Mouse (Mus musculus): ENCODE data around the gene Picalm. TPM values are rescaled to one million over a fixed set of nuclear protein-coding genes. Genes with fewer than 3 reads are reported as not detected.

Gene Picalm
- polyA plus RNA-seq, 2 experiments, result 53.6 to 155 TPM

GRCm38 (mm10) chr7:90144275-90144674, 14.3 kb downstream of the Picalm start:
- 96% methylated on average over 2 of the region's 2 CpGs for WGBS

GRCm38 (mm10) chr7:90144971-90145370, 15.0 kb downstream of the Picalm start:
- no peak overlapping the region for H3K9ac ChIP-seq (ENCODE audit: low read depth, low read length, severe bottlenecking)
- no peak overlapping the region for H3K4me3 ChIP-seq (replicated peaks; ENCODE audit: low read length)
- no peaks in the 10 kb centered on the region for H3K36me3 ChIP-seq (ENCODE audit: control insufficient read depth, insufficient read depth, low read length)
- no peaks in the 10 kb centered on the region for H3K9me3 ChIP-seq (ENCODE audit: control insufficient read depth, low read length)
- no peak overlapping the region for H3K4me2 ChIP-seq (replicated peaks; ENCODE audit: low read depth, low read length, severe bottlenecking)
- DNase-seq (ENCODE audit: low spot score), result no peak
- no peaks in the 10 kb centered on the region for H3K27me3 ChIP-seq (ENCODE audit: control insufficient read depth, insufficient read depth, low read length)
- WGBS, result 61% methylated on average over 2 of the region's 2 CpGs
- no peak overlapping the region for H3K27ac ChIP-seq (replicated peaks; ENCODE audit: low read depth, low read length)
- ATAC-seq (ENCODE audit: low FRiP score, low read depth), result no peak
- H3K4me1 ChIP-seq (ENCODE audit: control insufficient read depth, insufficient read depth, low read length), result peaks cover 11% of the 10 kb centered on the region
- TF ChIP-seq POLR2A (IDR thresholded peaks at IDR 0.05; ENCODE audit: borderline replicate concordance, extremely low read depth, insufficient read depth, insufficient read length), result no peak

More at GRCm38 (mm10) chr7:90144275-90144674, 14.3 kb downstream of the Picalm start:
- ATAC-seq (ENCODE audit: low FRiP score, low read depth) (no peak), DNase-seq (ENCODE audit: low spot score) (no peak)
- no peak overlapping the region for H3K4me2 ChIP-seq (replicated peaks; ENCODE audit: low read depth, low read length, severe bottlenecking)
- no peaks in the 10 kb centered on the region for H3K36me3 ChIP-seq (ENCODE audit: control insufficient read depth, insufficient read depth, low read length)
- no peaks in the 10 kb centered on the region for H3K27me3 ChIP-seq (ENCODE audit: control insufficient read depth, insufficient read depth, low read length)
- H3K4me3 ChIP-seq (replicated peaks; ENCODE audit: low read length), result no peak overlapping the region
- no peak overlapping the region for H3K9ac ChIP-seq (ENCODE audit: low read depth, low read length, severe bottlenecking)
- H3K9me3 ChIP-seq (ENCODE audit: control insufficient read depth, low read length), result no peaks in the 10 kb centered on the region
- no peak for TF ChIP-seq POLR2A (IDR thresholded peaks at IDR 0.05; ENCODE audit: borderline replicate concordance, extremely low read depth, insufficient read depth, insufficient read length)
- no peak overlapping the region for H3K27ac ChIP-seq (replicated peaks; ENCODE audit: low read depth, low read length)
- peaks cover 11% of the 10 kb centered on the region for H3K4me1 ChIP-seq (ENCODE audit: control insufficient read depth, insufficient read depth, low read length)

- ATAC-seq (ENCODE audit: low FRiP score, low read depth) (no peak), DNase-seq (ENCODE audit: low spot score) (no peak)
- TF ChIP-seq POLR2A (IDR thresholded peaks at IDR 0.05; ENCODE audit: borderline replicate concordance, extremely low read depth, insufficient read depth, insufficient read length), result no peak
- Histone ChIP-seq H3K9ac (ENCODE audit: low read depth, low read length, severe bottlenecking) (no peak overlapping the region), H3K4me3 (replicated peaks; ENCODE audit: low read length) (no peak overlapping the region), H3K4me1 (ENCODE audit: control insufficient read depth, insufficient read depth, low read length) (peaks cover 11% of the 10 kb centered on the region), H3K4me2 (replicated peaks; ENCODE audit: low read depth, low read length, severe bottlenecking) (no peak overlapping the region), H3K27ac (replicated peaks; ENCODE audit: low read depth, low read length) (no peak overlapping the region), H3K36me3 (ENCODE audit: control insufficient read depth, insufficient read depth, low read length) (no peaks in the 10 kb centered on the region), H3K27me3 (ENCODE audit: control insufficient read depth, insufficient read depth, low read length) (no peaks in the 10 kb centered on the region), H3K9me3 (ENCODE audit: control insufficient read depth, low read length) (no peaks in the 10 kb centered on the region)
Measured at GRCm38 (mm10) chr7:90145376-90145775, 15.4 kb downstream of the Picalm start.

GRCm38 (mm10) chr7:90145897-90146296, 15.9 kb downstream of the Picalm start:
- DNase-seq (ENCODE audit: low spot score) (no peak), ATAC-seq (ENCODE audit: low FRiP score, low read depth) (no peak)
- no peak overlapping the region for H3K4me2 ChIP-seq (replicated peaks; ENCODE audit: low read depth, low read length, severe bottlenecking)
- TF ChIP-seq POLR2A (IDR thresholded peaks at IDR 0.05; ENCODE audit: borderline replicate concordance, extremely low read depth, insufficient read depth, insufficient read length), result no peak
- no peaks in the 10 kb centered on the region for H3K27me3 ChIP-seq (ENCODE audit: control insufficient read depth, insufficient read depth, low read length)
- peaks cover 11% of the 10 kb centered on the region for H3K4me1 ChIP-seq (ENCODE audit: control insufficient read depth, insufficient read depth, low read length)
- H3K9ac ChIP-seq (ENCODE audit: low read depth, low read length, severe bottlenecking), result no peak overlapping the region
- no peaks in the 10 kb centered on the region for H3K9me3 ChIP-seq (ENCODE audit: control insufficient read depth, low read length)
- no peak overlapping the region for H3K27ac ChIP-seq (replicated peaks; ENCODE audit: low read depth, low read length)
- WGBS, result 47% methylated on average over 4 of the region's 4 CpGs
- H3K4me3 ChIP-seq (replicated peaks; ENCODE audit: low read length), result no peak overlapping the region
- no peaks in the 10 kb centered on the region; the same call in 1 of the 2 replicates for H3K36me3 ChIP-seq (ENCODE audit: control insufficient read depth, insufficient read depth, low read length)

GRCm38 (mm10) chr7:90146321-90146720, 16.3 kb downstream of the Picalm start:
- H3K9me3 ChIP-seq (ENCODE audit: control insufficient read depth, low read length), result no peaks in the 10 kb centered on the region
- TF ChIP-seq POLR2A (IDR thresholded peaks at IDR 0.05; ENCODE audit: borderline replicate concordance, extremely low read depth, insufficient read depth, insufficient read length), result no peak
- no peak for DNase-seq (ENCODE audit: low spot score)

GRCm38 (mm10) chr7:90148023-90148422, 18.0 kb downstream of the Picalm start:
- Histone ChIP-seq H3K4me2 (replicated peaks; ENCODE audit: low read depth, low read length, severe bottlenecking) (no peak overlapping the region), H3K4me3 (replicated peaks; ENCODE audit: low read length) (no peak overlapping the region), H3K9ac (ENCODE audit: low read depth, low read length, severe bottlenecking) (no peak overlapping the region), H3K36me3 (ENCODE audit: control insufficient read depth, insufficient read depth, low read length) (no peaks in the 10 kb centered on the region; the same call in 1 of the 2 replicates), H3K4me1 (ENCODE audit: control insufficient read depth, insufficient read depth, low read length) (peaks cover 7% of the 10 kb centered on the region), H3K9me3 (ENCODE audit: control insufficient read depth, low read length) (no peaks in the 10 kb centered on the region), H3K27ac (replicated peaks; ENCODE audit: low read depth, low read length) (no peak overlapping the region), H3K27me3 (ENCODE audit: control insufficient read depth, insufficient read depth, low read length) (no peaks in the 10 kb centered on the region)
- ATAC-seq (ENCODE audit: low FRiP score, low read depth) (no peak), DNase-seq (ENCODE audit: low spot score) (no peak)
- no peak for TF ChIP-seq POLR2A (IDR thresholded peaks at IDR 0.05; ENCODE audit: borderline replicate concordance, extremely low read depth, insufficient read depth, insufficient read length)
- 88% methylated on average over 2 of the region's 2 CpGs for WGBS

More at GRCm38 (mm10) chr7:90146321-90146720, 16.3 kb downstream of the Picalm start:
- H3K9ac ChIP-seq (ENCODE audit: low read depth, low read length, severe bottlenecking), result no peak overlapping the region
- WGBS, result 66% methylated on average over 1 of the region's 1 CpGs
- ATAC-seq (ENCODE audit: low FRiP score, low read depth), result no peak
- H3K27me3 ChIP-seq (ENCODE audit: control insufficient read depth, insufficient read depth, low read length), result no peaks in the 10 kb centered on the region
- no peak overlapping the region for H3K4me2 ChIP-seq (replicated peaks; ENCODE audit: low read depth, low read length, severe bottlenecking)
- H3K4me3 ChIP-seq (replicated peaks; ENCODE audit: low read length), result no peak overlapping the region
- H3K4me1 ChIP-seq (ENCODE audit: control insufficient read depth, insufficient read depth, low read length), result peaks cover 11% of the 10 kb centered on the region
- H3K27ac ChIP-seq (replicated peaks; ENCODE audit: low read depth, low read length), result no peak overlapping the region
- H3K36me3 ChIP-seq (ENCODE audit: control insufficient read depth, insufficient read depth, low read length), result no peaks in the 10 kb centered on the region; the same call in 1 of the 2 replicates
